Mouse (Mus musculus) stomach, postnatal 0 days (tissue): ENCODE measurements around the gene Gm8127.
"Not testable (repeated sequence)": the region's sequence is repeated elsewhere in the genome, so short reads cannot be mapped to it uniquely, and the experiment has no call there.

ENCODE experiments used
- CTCF ChIP-seq: IDR thresholded peaks from 2 replicates; pipeline ENCODE4 v1.5.1; 2016; ENCODE audit warnings: antibody characterized with exemption, low read depth, mild to moderate bottlenecking, moderate library complexity
- EP300 ChIP-seq: optimal IDR thresholded peaks from 2 replicates; pipeline ENCODE3; 2016; ENCODE audit warnings: antibody characterized with exemption

- not testable (repeated sequence) for TF ChIP-seq CTCF, EP300
Measured at GRCm38 (mm10) chr14:43319516-43319915, 25.9 kb upstream of the Gm8127 start.
